Mouse (Mus musculus): Measurements from ENCODE around the gene Zfp526. TPM values are rescaled to one million over a fixed set of nuclear protein-coding genes. Genes with fewer than 3 reads are reported as not detected.

The Zfp526 gene
- polyA plus RNA-seq, 1 experiment from 2014 or later, result 2.2 TPM

- Histone ChIP-seq H3K27me3 (ENCODE audit: control insufficient read depth, insufficient read depth, low read length) (no peaks in the 10 kb centered on the region), H3K9ac (ENCODE audit: low read length) (peak overlapping the region; percentile 64; the same call in 1 of the 2 replicates), H3K36me3 (ENCODE audit: control insufficient read depth, insufficient read depth) (0 out of 2 replicates have a peak, but pooled peaks cover 5% of the 10 kb centered on the region), H3K27ac (ENCODE audit: low read length) (peak overlapping the region; percentile 40), H3K4me1 (ENCODE audit: control insufficient read depth, insufficient read depth, low read length) (peaks cover 53% of the 10 kb centered on the region), H3K4me3 (ENCODE audit: low read length) (no peak overlapping the region), H3K4me2 (ENCODE audit: low read depth, low read length) (no peak overlapping the region), H3K9me3 (replicated peaks; ENCODE audit: control insufficient read depth, low read length) (no peaks in the 10 kb centered on the region)
- WGBS, result 91% methylated on average over 3 of the region's 3 CpGs
- ATAC-seq (replicated peaks; ENCODE audit: extremely low read depth, insufficient read depth, low FRiP score), result no peak
Observed at GRCm38 (mm10) chr7:25274996-25275395, 53.8 kb downstream of the Zfp526 start.

- Histone ChIP-seq H3K4me1 (ENCODE audit: control insufficient read depth, insufficient read depth, low read length) (peaks cover 58% of the 10 kb centered on the region), H3K27me3 (ENCODE audit: control insufficient read depth, insufficient read depth, low read length) (no peaks in the 10 kb centered on the region), H3K9me3 (replicated peaks; ENCODE audit: control insufficient read depth, low read length) (no peaks in the 10 kb centered on the region), H3K9ac (ENCODE audit: low read length) (peak overlapping the region; percentile 64), H3K4me3 (ENCODE audit: low read length) (no peak overlapping the region), H3K4me2 (ENCODE audit: low read depth, low read length) (peak overlapping the region; percentile 7), H3K27ac (ENCODE audit: low read length) (peak overlapping the region; percentile 100), H3K36me3 (ENCODE audit: control insufficient read depth, insufficient read depth) (0 out of 2 replicates have a peak, but pooled peaks cover 5% of the 10 kb centered on the region)
- WGBS, result 36% methylated on average over 9 of the region's 9 CpGs
- ATAC-seq (replicated peaks; ENCODE audit: extremely low read depth, insufficient read depth, low FRiP score), result no peak
Observed at GRCm38 (mm10) chr7:25275555-25276298, 54.5 kb downstream of the Zfp526 start.

Small RNA genes lying within 50 kb of the gene (microRNA-seq; reads per million reads assigned to microRNA genes)
- not detected for gene Mir7048

Other genes with a start within 250 kb of the Zfp526 start
- gene Rabac1, start 248.7 kb upstream of the Zfp526 start, polyA plus RNA-seq (2015; fragmentation: Nextera tagmentation; extraction: Ambion mirVana), result 270 and 275 TPM in 2 replicates
- 0.32 and 0.66 TPM in 2 replicates for gene Atp1a3, start 215.5 kb upstream of the Zfp526 start, polyA plus RNA-seq (2015; fragmentation: Nextera tagmentation; extraction: Ambion mirVana)
- gene Grik5, start 149.1 kb upstream of the Zfp526 start, polyA plus RNA-seq (2015; fragmentation: Nextera tagmentation; extraction: Ambion mirVana), result 2.3 and 3.0 TPM in 2 replicates
- gene Zfp574, start 148.9 kb upstream of the Zfp526 start, polyA plus RNA-seq (2015; fragmentation: Nextera tagmentation; extraction: Ambion mirVana), result 19.6 and 19.7 TPM in 2 replicates
- gene Pou2f2, start 41.7 kb upstream of the Zfp526 start, polyA plus RNA-seq (2015; fragmentation: Nextera tagmentation; extraction: Ambion mirVana), result 0.42 and 0.58 TPM in 2 replicates
- gene Dedd2, start 810 bp upstream of the Zfp526 start, polyA plus RNA-seq (2015; fragmentation: Nextera tagmentation; extraction: Ambion mirVana), result 8.3 and 8.6 TPM in 2 replicates
- 6.7 and 6.8 TPM in 2 replicates for gene Gsk3a, start 16.4 kb downstream of the Zfp526 start, polyA plus RNA-seq (2015; fragmentation: Nextera tagmentation; extraction: Ambion mirVana)
- 8.5 and 11.2 TPM in 2 replicates for gene Erf, start 29.3 kb downstream of the Zfp526 start, polyA plus RNA-seq (2015; fragmentation: Nextera tagmentation; extraction: Ambion mirVana)
- 22.7 and 24.7 TPM in 2 replicates for gene Cic, start 46.3 kb downstream of the Zfp526 start, polyA plus RNA-seq (2015; fragmentation: Nextera tagmentation; extraction: Ambion mirVana)
- gene Pafah1b3, start 76.6 kb downstream of the Zfp526 start, polyA plus RNA-seq (2015; fragmentation: Nextera tagmentation; extraction: Ambion mirVana), result 111 and 121 TPM in 2 replicates
- gene Prr19, start 80.0 kb downstream of the Zfp526 start, polyA plus RNA-seq (2015; fragmentation: Nextera tagmentation; extraction: Ambion mirVana), result not detected in 2 replicates
- 0.08 and 0.20 TPM in 2 replicates for gene Tmem145, start 84.7 kb downstream of the Zfp526 start, polyA plus RNA-seq (2015; fragmentation: Nextera tagmentation; extraction: Ambion mirVana)
- gene Megf8, start 95.7 kb downstream of the Zfp526 start, polyA plus RNA-seq (2015; fragmentation: Nextera tagmentation; extraction: Ambion mirVana), result 7.4 and 8.7 TPM in 2 replicates
- 0.74 and 0.87 TPM in 2 replicates for gene Cnfn, start 148.3 kb downstream of the Zfp526 start, polyA plus RNA-seq (2015; fragmentation: Nextera tagmentation; extraction: Ambion mirVana)
- gene Lipe, start 177.3 kb downstream of the Zfp526 start, polyA plus RNA-seq (2015; fragmentation: Nextera tagmentation; extraction: Ambion mirVana), result 8.3 and 8.6 TPM in 2 replicates
- 0.38 and 0.41 TPM in 2 replicates for gene Cxcl17, start 191.5 kb downstream of the Zfp526 start, polyA plus RNA-seq (2015; fragmentation: Nextera tagmentation; extraction: Ambion mirVana)